Mouse (Mus musculus) neural tube, embryonic 14.5 days (tissue): Measurements from ENCODE around the gene Rsph1. TPM values are rescaled to one million over a fixed set of nuclear protein-coding genes. Genes with fewer than 3 reads are reported as not detected.

Experiments
- ATAC-seq: fragments of 200-750 bp; cut with Nextera tagmentation; 2 replicates; pipeline ENCODE4 v1.8.0; 2017; ENCODE audit warnings: low read depth, mild to moderate bottlenecking, moderate TSS enrichment, moderate library complexity
- H3K27ac ChIP-seq: fragments of 300-500 bp; sonication (generic); 2 replicates; pipeline ENCODE4 v1.5.1; 2014; ENCODE audit warnings: low read depth, mild to moderate bottlenecking, control low read depth, low read length, moderate library complexity, mixed read lengths
- H3K27me3 ChIP-seq: fragments of 300-500 bp; sonication (generic); 2 replicates; pipeline ENCODE4 v1.6.1; 2014; ENCODE audit warnings: low read length; ENCODE audit not compliant: control insufficient read depth, insufficient read depth
- H3K36me3 ChIP-seq: fragments of 300-500 bp; sonication (generic); 2 replicates; pipeline ENCODE4 v1.6.1; 2014; ENCODE audit warnings: low read length, mixed read lengths; ENCODE audit not compliant: control insufficient read depth, insufficient read depth
- H3K4me1 ChIP-seq: fragments of 300-500 bp; sonication (generic); 2 replicates; pipeline ENCODE4 v1.6.1; 2014; ENCODE audit warnings: low read length; ENCODE audit not compliant: control insufficient read depth, insufficient read depth
- H3K4me2 ChIP-seq: fragments of 300-500 bp; sonication (generic); 2 replicates; pipeline ENCODE4 v1.6.1; 2014; ENCODE audit warnings: mild to moderate bottlenecking, low read depth, low read length, control low read depth
- H3K4me3 ChIP-seq: fragments of 300-500 bp; sonication (generic); 2 replicates; pipeline ENCODE4 v1.5.1; 2014; ENCODE audit warnings: low read depth, low read length, control low read depth, mixed read lengths
- H3K9ac ChIP-seq: fragments of 300-500 bp; sonication (generic); replicated peaks from 2 replicates; pipeline ENCODE4 v1.6.1; 2014; ENCODE audit warnings: low read depth, mild to moderate bottlenecking, control low read depth, low read length, mixed read lengths
- H3K9me3 ChIP-seq: fragments of 300-500 bp; sonication (generic); 2 replicates; pipeline ENCODE4 v1.6.1; 2016; ENCODE audit warnings: low read length; ENCODE audit not compliant: control insufficient read depth
- WGBS: fragments of 180-500 bp; shearing (Covaris S2); extraction: QIAGEN DNeasy Blood & Tissue Kit; methylation state at CpG from one replicate; pipeline ENCODE4 v1.1.7; 2014; 5-methylcytosine and 5-hydroxymethylcytosine counted together
- polyA plus RNA-seq: library from polyadenylated mRNA; unstranded; fragments of >200 nt; fragmentation: Nextera tagmentation; extraction: Ambion mirVana; gene quantifications from 2 replicates; pipeline ENCODE4 v1.2.1, GENCODE M21; 2014

Rsph1 gene
- polyA plus RNA-seq, 1 experiment from 2014 or later: 3.3 TPM

DNA sequence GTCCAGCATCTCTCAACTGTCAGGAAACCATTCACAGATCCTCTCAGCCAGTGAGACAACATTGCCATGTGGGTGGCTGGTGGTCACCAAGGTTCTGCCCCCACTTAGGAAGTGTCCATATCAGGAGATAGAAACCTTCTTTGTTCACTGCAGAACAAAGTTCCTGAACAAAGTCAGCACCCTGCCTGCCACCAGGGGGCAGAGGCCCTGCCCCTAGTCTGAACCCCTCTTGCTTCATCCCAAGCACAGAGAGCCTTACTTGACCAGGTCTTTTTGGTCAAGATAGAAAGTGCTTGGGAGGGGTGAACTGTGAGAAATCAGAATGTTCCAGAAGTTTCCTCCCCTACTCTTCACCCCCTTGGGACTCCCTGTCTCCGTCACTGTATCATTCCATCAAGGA is 41.3 kb downstream of the Rsph1 start:
- Histone ChIP-seq H3K9me3 (no peaks in the 10 kb centered on the region), H3K36me3 (no peaks in the 10 kb centered on the region), H3K4me1 (no peaks in the 10 kb centered on the region), H3K27ac (no peak overlapping the region), H3K4me3 (no peak overlapping the region), H3K4me2 (no peak overlapping the region), H3K9ac (no peak overlapping the region), H3K27me3 (no peaks in the 10 kb centered on the region)
- WGBS: 82% methylated on average over 1 of the region's 1 CpGs
- no peak for ATAC-seq

DNA sequence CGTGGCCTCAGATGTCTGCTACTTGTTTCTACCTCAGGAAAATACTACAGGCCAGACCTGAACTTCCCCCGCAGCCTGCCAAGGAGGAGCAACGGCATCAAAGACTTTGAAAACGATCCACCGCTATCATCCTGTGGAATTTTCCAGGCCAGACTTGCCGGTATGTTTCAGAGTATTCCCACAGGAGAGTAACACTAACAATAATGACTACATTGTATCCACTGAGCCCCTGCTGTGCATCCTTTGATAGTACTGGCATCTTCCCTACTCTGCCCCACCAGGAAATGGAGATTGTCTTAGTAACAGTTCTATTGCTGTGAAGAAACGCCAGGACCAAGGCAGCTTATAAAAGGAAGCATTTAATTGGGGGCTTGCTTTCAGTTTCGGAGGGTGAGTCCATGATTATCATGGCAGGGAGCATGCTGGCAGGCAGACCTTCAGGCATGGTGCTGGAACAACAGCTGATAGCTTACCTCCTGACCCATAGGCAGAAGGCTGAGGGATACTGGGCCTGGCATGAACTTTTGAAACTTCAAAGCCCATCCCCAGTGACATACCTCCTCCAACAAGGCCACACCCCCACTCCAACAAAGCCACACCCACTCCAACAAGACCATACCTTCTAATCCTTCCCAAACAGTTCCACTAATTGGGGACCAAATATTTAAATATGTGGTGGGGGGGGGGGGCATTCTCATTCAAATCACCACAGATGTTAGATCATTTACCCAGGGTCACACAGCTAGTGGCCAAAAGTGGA is 44.8 kb downstream of the Rsph1 start:
- Histone ChIP-seq H3K27ac (no peak overlapping the region), H3K4me3 (no peak overlapping the region), H3K36me3 (no peaks in the 10 kb centered on the region), H3K9ac (no peak overlapping the region), H3K9me3 (no peaks in the 10 kb centered on the region), H3K4me1 (no peaks in the 10 kb centered on the region), H3K27me3 (no peaks in the 10 kb centered on the region), H3K4me2 (no peak overlapping the region)
- no peak for ATAC-seq
- 25% methylated on average over 8 of the region's 8 CpGs for WGBS

DNA sequence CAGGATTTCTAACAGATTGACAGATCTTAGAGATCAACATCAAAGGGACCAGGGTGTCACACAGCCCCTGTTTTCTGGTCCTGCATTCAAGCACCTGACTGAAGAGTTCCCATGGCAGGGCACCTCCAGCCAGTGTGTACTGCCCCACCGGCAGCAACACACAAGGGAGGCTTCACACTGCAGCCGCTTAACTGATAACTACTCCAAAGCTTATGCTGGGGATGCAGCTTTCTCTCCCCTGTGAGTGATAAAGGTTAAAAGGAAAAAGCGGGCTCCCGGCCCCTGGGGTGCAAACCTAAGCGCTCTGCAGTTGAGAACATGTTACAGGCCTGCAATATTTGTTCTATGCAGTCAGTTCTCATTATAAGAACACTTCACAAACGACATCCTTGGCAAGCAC is 45.4 kb downstream of the Rsph1 start:
- H3K4me3 ChIP-seq: no peak overlapping the region
- WGBS: 50% methylated on average over 6 of the region's 6 CpGs
- no peaks in the 10 kb centered on the region for H3K36me3 ChIP-seq
- ATAC-seq: no peak
- no peak overlapping the region for H3K9ac ChIP-seq
- H3K4me1 ChIP-seq: no peaks in the 10 kb centered on the region
- no peaks in the 10 kb centered on the region for H3K27me3 ChIP-seq
- no peak overlapping the region for H3K27ac ChIP-seq
- no peaks in the 10 kb centered on the region for H3K9me3 ChIP-seq
- H3K4me2 ChIP-seq: no peak overlapping the region

DNA sequence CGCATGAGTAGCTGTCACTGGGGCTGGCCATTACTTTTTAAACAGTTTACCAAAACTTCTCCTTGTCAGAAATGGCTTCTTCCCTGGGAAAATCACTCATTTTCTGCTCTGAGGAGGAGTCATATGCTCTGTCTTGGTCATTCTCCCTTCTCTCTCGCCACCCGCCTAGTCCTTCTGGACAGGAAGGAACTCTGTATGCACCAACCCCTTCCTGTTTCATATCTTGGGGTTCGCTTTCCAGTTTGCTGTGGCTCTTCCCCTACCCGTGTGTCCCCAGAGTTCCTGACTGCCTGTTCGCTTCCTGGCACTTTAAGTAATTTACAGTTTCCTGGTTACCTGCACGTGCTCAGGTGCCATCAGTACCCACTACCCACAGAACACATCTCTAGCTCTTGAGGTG is 50.3 kb downstream of the Rsph1 start:
- H3K4me1 ChIP-seq: no peaks in the 10 kb centered on the region
- no peaks in the 10 kb centered on the region for H3K36me3 ChIP-seq
- ATAC-seq: no peak
- WGBS: 83% methylated on average over 7 of the region's 7 CpGs
- no peak overlapping the region for H3K9ac ChIP-seq
- H3K9me3 ChIP-seq: no peaks in the 10 kb centered on the region
- no peak overlapping the region for H3K27ac ChIP-seq
- no peak overlapping the region for H3K4me2 ChIP-seq
- H3K27me3 ChIP-seq: no peaks in the 10 kb centered on the region
- H3K4me3 ChIP-seq: no peak overlapping the region

DNA sequence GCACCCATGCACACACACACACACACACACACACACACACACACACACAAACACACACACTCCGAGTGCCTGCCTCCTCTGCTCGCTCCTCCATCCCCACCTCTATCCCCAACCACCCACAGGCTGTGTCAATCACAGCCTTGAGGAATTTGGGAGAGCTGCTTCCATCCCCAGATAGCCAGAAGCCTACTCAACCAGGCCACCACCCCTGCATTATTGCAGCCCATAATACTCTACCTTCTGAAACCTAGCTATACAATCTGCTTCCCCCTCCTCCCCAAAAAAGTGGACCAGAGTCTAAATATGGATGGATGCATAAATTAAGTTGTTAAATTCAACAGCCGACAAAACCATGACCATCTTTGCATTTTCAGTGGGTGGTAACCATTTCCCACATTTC is 50.8 kb downstream of the Rsph1 start:
- no peaks in the 10 kb centered on the region for H3K27me3 ChIP-seq
- no peak overlapping the region for H3K4me3 ChIP-seq
- WGBS: 83% methylated on average over 3 of the region's 3 CpGs
- no peak for ATAC-seq
- no peaks in the 10 kb centered on the region for H3K9me3 ChIP-seq
- no peak overlapping the region for H3K27ac ChIP-seq
- H3K4me1 ChIP-seq: no peaks in the 10 kb centered on the region
- H3K9ac ChIP-seq: no peak overlapping the region
- H3K36me3 ChIP-seq: no peaks in the 10 kb centered on the region
- H3K4me2 ChIP-seq: no peak overlapping the region

DNA sequence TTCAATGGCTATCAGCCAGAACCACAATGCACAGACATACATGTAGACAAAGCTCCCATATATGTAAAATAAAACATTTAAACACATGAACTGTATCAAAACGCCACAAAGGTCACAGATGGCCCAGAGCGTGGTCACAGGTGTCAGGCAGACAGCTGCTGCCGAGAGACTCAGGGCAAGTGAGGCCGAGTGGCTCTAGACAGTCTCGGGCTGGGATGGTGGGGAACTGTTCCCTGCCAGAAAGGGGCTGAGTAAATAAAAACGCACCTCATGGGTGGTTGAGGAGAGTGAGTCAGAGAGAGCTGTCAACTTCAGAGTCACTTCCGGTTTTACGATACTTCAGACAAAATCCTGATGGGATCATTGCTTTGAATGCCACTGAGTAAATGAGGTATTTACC is 52.6 kb downstream of the Rsph1 start:
- no peak for ATAC-seq
- H3K4me3 ChIP-seq: no peak overlapping the region
- WGBS: 85% methylated on average over 8 of the region's 8 CpGs

DNA sequence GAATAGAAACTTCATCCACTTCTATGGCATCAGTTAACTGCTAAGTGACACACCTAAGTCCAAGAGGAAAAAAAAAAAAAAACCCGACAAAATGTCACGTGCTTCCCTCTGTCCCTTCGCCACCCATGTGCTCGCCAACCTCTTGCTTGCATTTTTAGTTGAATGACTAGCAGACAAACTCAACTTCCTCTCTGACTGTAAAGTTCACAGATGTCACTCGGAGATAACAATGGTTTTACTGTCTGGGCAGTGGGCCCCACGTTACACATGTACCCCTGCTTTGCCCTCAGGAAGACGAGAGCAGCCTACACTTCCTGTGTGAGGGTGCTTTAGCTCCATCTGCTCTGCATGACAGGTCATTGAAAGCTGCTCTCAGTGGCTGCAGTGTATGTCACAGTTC is 53.3 kb downstream of the Rsph1 start:
- Histone ChIP-seq H3K9ac (no peak overlapping the region), H3K9me3 (no peaks in the 10 kb centered on the region), H3K27me3 (no peaks in the 10 kb centered on the region), H3K27ac (no peak overlapping the region), H3K36me3 (no peaks in the 10 kb centered on the region), H3K4me3 (no peak overlapping the region), H3K4me1 (no peaks in the 10 kb centered on the region), H3K4me2 (no peak overlapping the region)
- ATAC-seq: no peak
- 71% methylated on average over 7 of the region's 7 CpGs for WGBS

More for the DNA sequence above, 52.6 kb downstream of the Rsph1 start:
- Histone ChIP-seq H3K4me1 (no peaks in the 10 kb centered on the region), H3K9me3 (no peaks in the 10 kb centered on the region), H3K9ac (no peak overlapping the region), H3K27me3 (no peaks in the 10 kb centered on the region), H3K4me2 (no peak overlapping the region), H3K36me3 (no peaks in the 10 kb centered on the region), H3K27ac (no peak overlapping the region)

DNA sequence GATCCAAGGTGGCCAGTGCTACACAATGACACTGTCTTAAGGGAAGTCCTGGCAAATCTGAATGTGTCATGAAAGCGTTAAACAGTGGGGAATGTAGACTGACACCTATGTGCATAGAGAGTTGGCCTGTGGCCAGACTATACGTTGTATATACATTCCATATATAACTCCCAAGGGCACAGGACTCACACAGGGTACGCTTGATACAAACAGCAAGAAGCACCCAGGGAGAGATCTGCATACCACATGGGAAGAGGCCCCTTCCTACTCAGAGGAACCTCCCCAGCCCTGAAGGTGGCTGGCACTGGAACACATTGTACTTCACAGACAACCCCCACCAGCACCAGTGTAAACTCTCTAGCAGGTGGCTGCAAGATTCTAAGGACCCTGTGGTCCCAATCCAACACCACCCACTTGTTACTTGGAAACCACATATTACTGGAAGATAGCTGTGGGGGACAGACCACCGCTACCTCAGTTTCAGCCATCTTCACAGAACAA is 54.3 kb downstream of the Rsph1 start:
- Histone ChIP-seq H3K9me3 (no peaks in the 10 kb centered on the region), H3K27me3 (no peaks in the 10 kb centered on the region), H3K9ac (no peak overlapping the region), H3K27ac (no peak overlapping the region), H3K4me2 (no peak overlapping the region), H3K36me3 (no peaks in the 10 kb centered on the region), H3K4me3 (no peak overlapping the region), H3K4me1 (no peaks in the 10 kb centered on the region)
- ATAC-seq: no peak
- 78% methylated on average over 4 of the region's 4 CpGs for WGBS

DNA sequence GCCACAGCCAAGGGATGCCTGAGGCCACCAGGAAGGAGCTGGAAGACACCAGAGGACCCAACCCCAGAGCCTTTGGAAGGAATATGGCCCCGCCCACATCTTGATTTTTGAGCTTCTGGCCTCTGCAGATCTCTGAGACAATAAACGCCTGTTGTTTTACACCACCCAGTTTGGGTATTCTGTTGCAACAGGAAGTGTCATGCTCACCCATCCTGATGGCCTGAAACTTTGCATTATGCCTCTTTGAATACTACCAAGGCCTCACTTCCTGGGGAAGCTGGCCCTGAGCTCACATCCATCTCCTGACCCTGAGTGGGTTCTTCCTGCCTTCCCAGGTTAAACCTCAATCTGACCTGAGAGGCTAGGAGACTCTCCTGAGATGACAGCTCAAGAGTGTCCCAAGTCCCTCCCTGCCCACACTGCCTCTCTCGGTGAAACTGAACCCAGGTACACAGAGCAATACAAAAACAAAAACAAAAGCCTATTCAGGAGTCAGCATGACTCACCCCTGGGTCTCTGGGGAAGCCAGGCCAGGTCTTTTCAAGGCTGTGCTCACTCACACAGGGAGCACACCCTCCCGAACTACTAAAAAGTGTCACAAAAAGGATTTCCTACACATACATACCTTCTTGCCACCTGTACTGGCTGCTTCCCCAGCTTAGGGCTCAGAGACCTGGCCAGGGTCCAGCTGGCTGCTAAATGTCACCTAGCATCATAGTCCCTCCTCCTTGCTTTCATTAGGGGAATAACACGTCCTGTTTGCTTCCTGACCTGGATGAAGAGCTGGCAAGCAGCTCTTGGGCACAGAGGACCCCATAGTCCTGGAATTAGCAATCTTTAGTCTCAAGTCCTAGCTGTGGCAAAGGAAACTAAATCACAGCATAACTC is 60.9 kb downstream of the Rsph1 start:
- Histone ChIP-seq H3K4me1 (no peaks in the 10 kb centered on the region), H3K4me3 (no peak overlapping the region), H3K36me3 (no peaks in the 10 kb centered on the region), H3K9ac (no peak overlapping the region), H3K27ac (no peak overlapping the region), H3K4me2 (no peak overlapping the region), H3K9me3 (no peaks in the 10 kb centered on the region), H3K27me3 (no peaks in the 10 kb centered on the region)
- ATAC-seq: no peak
- 48% methylated on average over 5 of the region's 5 CpGs for WGBS
